Comparison of ENCODE assay signal across 8 mouse cellular contexts in the genomic region with DNA sequence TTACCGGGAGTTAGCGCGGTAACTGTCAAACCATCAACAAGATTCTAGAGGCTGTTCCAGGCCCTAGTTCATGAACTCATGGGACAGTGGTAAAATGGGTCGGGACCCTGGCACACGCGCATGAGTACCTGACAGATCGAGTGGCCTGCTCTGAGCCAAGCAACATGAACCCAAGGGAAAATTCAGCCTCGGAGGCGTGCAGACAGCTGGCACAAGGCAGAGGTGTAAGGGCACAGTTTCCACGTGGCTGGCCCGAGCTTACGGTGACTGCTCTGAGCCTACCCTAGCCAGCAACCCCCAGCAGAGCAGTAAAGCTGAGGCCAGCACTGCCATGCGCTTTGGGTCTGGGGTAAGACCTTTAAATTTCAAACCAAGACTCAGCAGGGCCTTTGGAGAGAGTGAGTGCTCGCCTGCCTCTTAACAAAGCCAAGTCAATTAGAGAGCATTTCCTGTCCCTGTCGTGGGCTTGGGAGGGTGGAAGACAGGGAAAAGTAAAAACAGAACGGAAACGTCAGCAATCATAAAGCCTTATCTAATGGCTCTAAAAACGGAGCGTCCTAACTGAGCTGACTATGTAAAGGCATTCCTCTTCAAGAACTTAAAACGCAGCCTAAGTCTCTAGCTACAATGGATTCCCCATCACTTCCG. TPM values are rescaled to one million over a fixed set of nuclear protein-coding genes. Genes with fewer than 3 reads are reported as not detected.
A peak's percentile ranks its signal among the peaks of the same experiment; 100 is the strongest.
DNase-seq lines count a peak whose midpoint lies in the region; ATAC-seq and TF ChIP-seq lines count a peak whose summit lies in the region.

No protein-coding gene starts in this region.

- peaks cover 12% of the 10 kb centered on the region for H3K36me3 ChIP-seq in heart, embryonic 13.5 days
- H3K36me3 ChIP-seq in forebrain, embryonic 11.5 days (ENCODE audit: control insufficient read depth, insufficient read depth, low read length): peaks cover under 1% of the 10 kb centered on the region; the same call in 1 of the 2 replicates
- H3K36me3 ChIP-seq in intestine, postnatal 0 days (ENCODE audit: control insufficient read depth, insufficient read depth): peaks cover 17% of the 10 kb centered on the region; the same call in 1 of the 2 replicates
- H3K36me3 ChIP-seq in midbrain, embryonic 15.5 days (replicated peaks): no peaks in the 10 kb centered on the region; the same call in 1 of the 2 replicates

- DNase-seq in heart, adult 9 months (ENCODE audit: low spot score in 2 of 2): no peak
- no peak for DNase-seq in forebrain, embryonic 11.5 days (ENCODE audit: low spot score)
- no peak for DNase-seq in yolk sac, embryonic 10.5 days (ENCODE audit: low spot score)
- DNase-seq in cerebellum, adult 18-20 months: no peak
- DNase-seq in left cerebral cortex, adult 9 months (ENCODE audit: low spot score in 2 of 2): no peak

- TF ChIP-seq CTCF in intestine, postnatal 0 days (IDR thresholded peaks at IDR 0.05; ENCODE audit: low read depth): no peak

- H3K9ac ChIP-seq in heart, embryonic 13.5 days: peak overlapping the region; percentile 71
- 0 out of 2 replicates have a peak overlapping the region, but pooled peaks have one; percentile 27 for H3K9ac ChIP-seq in forebrain, embryonic 11.5 days (ENCODE audit: low read length)
- H3K9ac ChIP-seq in intestine, postnatal 0 days (ENCODE audit: low read depth, low read length): 0 out of 2 replicates have a peak overlapping the region, but pooled peaks have one; percentile 0
- H3K9ac ChIP-seq in midbrain, embryonic 15.5 days: no peak overlapping the region

- no peak for ATAC-seq in heart, embryonic 13.5 days (ENCODE audit: extremely low read depth, insufficient number of reproducible peaks, low FRiP score, low TSS enrichment)
- no peak for ATAC-seq in forebrain, embryonic 11.5 days (replicated peaks; ENCODE audit: low FRiP score)
- no peak for ATAC-seq in intestine, postnatal 0 days
- no peak for ATAC-seq in midbrain, embryonic 15.5 days (replicated peaks)

- peaks cover 85% of the 10 kb centered on the region for H3K4me1 ChIP-seq in heart, embryonic 13.5 days
- peaks cover 48% of the 10 kb centered on the region for H3K4me1 ChIP-seq in forebrain, embryonic 11.5 days (replicated peaks; ENCODE audit: control insufficient read depth, insufficient read depth, low read length)
- H3K4me1 ChIP-seq in intestine, postnatal 0 days (replicated peaks; ENCODE audit: control insufficient read depth, insufficient read depth, low read length): peaks cover 40% of the 10 kb centered on the region
- H3K4me1 ChIP-seq in midbrain, embryonic 15.5 days: peaks cover 67% of the 10 kb centered on the region

- no peak overlapping the region for H3K4me3 ChIP-seq in heart, embryonic 13.5 days
- H3K4me3 ChIP-seq in forebrain, embryonic 11.5 days (ENCODE audit: low read depth, low read length): no peak overlapping the region
- no peak overlapping the region for H3K4me3 ChIP-seq in intestine, postnatal 0 days (ENCODE audit: low read depth, low read length)
- H3K4me3 ChIP-seq in midbrain, embryonic 15.5 days: no peak overlapping the region

- 30% methylated on average over 21 of the region's 21 CpGs for WGBS in heart, embryonic 13.5 days
- 43% methylated on average over 21 of the region's 21 CpGs for WGBS in forebrain, embryonic 11.5 days
- 50% methylated on average over 21 of the region's 21 CpGs for WGBS in intestine, postnatal 0 days
- WGBS in midbrain, embryonic 15.5 days: 36% methylated on average over 21 of the region's 21 CpGs

- no peaks in the 10 kb centered on the region for H3K27me3 ChIP-seq in heart, embryonic 13.5 days (replicated peaks)
- no peaks in the 10 kb centered on the region for H3K27me3 ChIP-seq in forebrain, embryonic 11.5 days (ENCODE audit: control insufficient read depth, insufficient read depth, low read length)
- no peaks in the 10 kb centered on the region for H3K27me3 ChIP-seq in intestine, postnatal 0 days (replicated peaks; ENCODE audit: control insufficient read depth, insufficient read depth, low read length)
- H3K27me3 ChIP-seq in midbrain, embryonic 15.5 days (replicated peaks): no peaks in the 10 kb centered on the region

- no peaks in the 10 kb centered on the region for H3K9me3 ChIP-seq in heart, embryonic 13.5 days
- no peaks in the 10 kb centered on the region for H3K9me3 ChIP-seq in forebrain, embryonic 11.5 days (ENCODE audit: control insufficient read depth, low read length)
- no peaks in the 10 kb centered on the region for H3K9me3 ChIP-seq in intestine, postnatal 0 days (ENCODE audit: control insufficient read depth)
- no peaks in the 10 kb centered on the region for H3K9me3 ChIP-seq in midbrain, embryonic 15.5 days

- H3K4me2 ChIP-seq in heart, embryonic 13.5 days: peak overlapping the region; percentile 39
- no peak overlapping the region for H3K4me2 ChIP-seq in forebrain, embryonic 11.5 days (ENCODE audit: low read depth, low read length, severe bottlenecking)
- no peak overlapping the region for H3K4me2 ChIP-seq in intestine, postnatal 0 days (replicated peaks; ENCODE audit: low read depth)
- no peak overlapping the region for H3K4me2 ChIP-seq in midbrain, embryonic 15.5 days

- H3K27ac ChIP-seq in heart, embryonic 13.5 days (replicated peaks): peak overlapping the region; percentile 96
- H3K27ac ChIP-seq in forebrain, embryonic 11.5 days (ENCODE audit: low read depth, low read length): peak overlapping the region; percentile 48
- no peak overlapping the region; the same call in 1 of the 2 replicates for H3K27ac ChIP-seq in intestine, postnatal 0 days (ENCODE audit: low read depth, low read length)
- peak overlapping the region; percentile 99 for H3K27ac ChIP-seq in midbrain, embryonic 15.5 days

RNA-seq across cellular contexts. Expression of a gene that starts 38.0 kb away (rescaled TPM):
- polyA plus RNA-seq in heart, embryonic 13.5 days (2015; fragmentation: Nextera tagmentation; extraction: Ambion mirVana): 95.4 and 99.4 TPM in 2 replicates
- 231 and 246 TPM in 2 replicates for polyA plus RNA-seq in forebrain, embryonic 11.5 days (2014; fragmentation: Nextera tagmentation; extraction: Ambion mirVana)
- polyA plus RNA-seq in intestine, postnatal 0 days (2015; fragmentation: Nextera tagmentation; extraction: Ambion mirVana): 116 and 127 TPM in 2 replicates
- 198 and 206 TPM in 2 replicates for polyA plus RNA-seq in midbrain, embryonic 15.5 days (2015; fragmentation: Nextera tagmentation; extraction: Ambion mirVana)

RNA-seq across cellular contexts. Expression of a gene that starts 38.1 kb away (rescaled TPM):
- 1.2 and 1.3 TPM in 2 replicates for polyA plus RNA-seq in heart, embryonic 13.5 days (2015; fragmentation: Nextera tagmentation; extraction: Ambion mirVana)
- 0.67 and 1.4 TPM in 2 replicates for polyA plus RNA-seq in forebrain, embryonic 11.5 days (2014; fragmentation: Nextera tagmentation; extraction: Ambion mirVana)
- 2.9 and 3.2 TPM in 2 replicates for polyA plus RNA-seq in intestine, postnatal 0 days (2015; fragmentation: Nextera tagmentation; extraction: Ambion mirVana)
- 2.4 and 2.8 TPM in 2 replicates for polyA plus RNA-seq in midbrain, embryonic 15.5 days (2015; fragmentation: Nextera tagmentation; extraction: Ambion mirVana)
